Mouse (Mus musculus): ENCODE measurements around the gene Lfng. TPM values are rescaled to one million over a fixed set of nuclear protein-coding genes. Genes with fewer than 3 reads are reported as not detected.

The Lfng gene
- polyA plus RNA-seq, 1 experiment from 2014 or later: 50.8 TPM

Other genes with a start within 250 kb of the Lfng start
- gene Snx8, start 218.1 kb upstream of the Lfng start, polyA plus RNA-seq (2016; fragmentation: Nextera tagmentation; extraction: Ambion mirVana): 24.4 and 24.5 TPM in 2 replicates
- 145 and 153 TPM in 2 replicates for gene Eif3b, start 188.0 kb upstream of the Lfng start, polyA plus RNA-seq (2016; fragmentation: Nextera tagmentation; extraction: Ambion mirVana)
- gene Gm4869, start 161.7 kb upstream of the Lfng start, polyA plus RNA-seq (2016; fragmentation: Nextera tagmentation; extraction: Ambion mirVana): not detected in 2 replicates
- 14.7 and 16.1 TPM in 2 replicates for gene Chst12, start 101.8 kb upstream of the Lfng start, polyA plus RNA-seq (2016; fragmentation: Nextera tagmentation; extraction: Ambion mirVana)
- 0.62 and 0.63 TPM in 2 replicates for gene Grifin, start 42.2 kb upstream of the Lfng start, polyA plus RNA-seq (2016; fragmentation: Nextera tagmentation; extraction: Ambion mirVana)
- gene Ttyh3, start 41.7 kb downstream of the Lfng start, polyA plus RNA-seq (2016; fragmentation: Nextera tagmentation; extraction: Ambion mirVana): 28.6 and 36.2 TPM in 2 replicates
- 23.6 and 27.6 TPM in 2 replicates for gene Iqce, start 95.1 kb downstream of the Lfng start, polyA plus RNA-seq (2016; fragmentation: Nextera tagmentation; extraction: Ambion mirVana)
- 22.3 and 24.8 TPM in 2 replicates for gene Brat1, start 97.7 kb downstream of the Lfng start, polyA plus RNA-seq (2016; fragmentation: Nextera tagmentation; extraction: Ambion mirVana)
- 0.78 and 1.2 TPM in 2 replicates for gene Amz1, start 116.8 kb downstream of the Lfng start, polyA plus RNA-seq (2016; fragmentation: Nextera tagmentation; extraction: Ambion mirVana)
- 7.7 and 8.0 TPM in 2 replicates for gene Gna12, start 223.1 kb downstream of the Lfng start, polyA plus RNA-seq (2016; fragmentation: Nextera tagmentation; extraction: Ambion mirVana)

Measured in midbrain, embryonic 10.5 days (tissue).